Mouse (Mus musculus): ENCODE measurements around the gene Carmil1. TPM values are rescaled to one million over a fixed set of nuclear protein-coding genes. Genes with fewer than 3 reads are reported as not detected.

Carmil1 gene
- polyA plus RNA-seq, 1 experiment = 23.3 TPM

- no peaks in the 10 kb centered on the region for H3K9me3 ChIP-seq (replicated peaks; ENCODE audit: control insufficient read depth, insufficient read depth, low read length, poor library complexity, severe bottlenecking)
- H3K36me3 ChIP-seq (ENCODE audit: control insufficient read depth, insufficient read depth, low read length, poor library complexity, severe bottlenecking) = no peaks in the 10 kb centered on the region
- H3K9ac ChIP-seq (ENCODE audit: low read depth, poor library complexity, severe bottlenecking) = no peak overlapping the region
- no peak overlapping the region for H3K27ac ChIP-seq (ENCODE audit: insufficient read depth, low read length)
- no peaks in the 10 kb centered on the region for H3K4me1 ChIP-seq (ENCODE audit: control insufficient read depth, insufficient read depth, low read length)
- no peak for TF ChIP-seq EP300 (IDR thresholded peaks at IDR 0.05; ENCODE audit: insufficient read depth, low read depth, low read length)
- no peak for TF ChIP-seq CTCF (IDR thresholded peaks at IDR 0.05; ENCODE audit: low read depth, low read length)
- TF ChIP-seq POLR2A (IDR thresholded peaks at IDR 0.05; ENCODE audit: insufficient read depth, low read length) = no peak
- no peak overlapping the region for H3K4me3 ChIP-seq (ENCODE audit: low read depth, low read length)
- no peaks in the 10 kb centered on the region for H3K27me3 ChIP-seq (ENCODE audit: control insufficient read depth, insufficient read depth, low read length, poor library complexity, severe bottlenecking)
Measured at GRCm38 (mm10) chr13:24045271-24045670, 235.3 kb downstream of the Carmil1 start.

- H3K36me3 ChIP-seq (ENCODE audit: control insufficient read depth, insufficient read depth, low read length, poor library complexity, severe bottlenecking) = no peaks in the 10 kb centered on the region
- H3K4me1 ChIP-seq (ENCODE audit: control insufficient read depth, insufficient read depth, low read length) = no peaks in the 10 kb centered on the region
- TF ChIP-seq POLR2A (IDR thresholded peaks at IDR 0.05; ENCODE audit: insufficient read depth, low read length) = no peak
- no peak overlapping the region for H3K27ac ChIP-seq (ENCODE audit: insufficient read depth, low read length)
- H3K9me3 ChIP-seq (replicated peaks; ENCODE audit: control insufficient read depth, insufficient read depth, low read length, poor library complexity, severe bottlenecking) = no peaks in the 10 kb centered on the region
- no peak overlapping the region for H3K9ac ChIP-seq (ENCODE audit: low read depth, poor library complexity, severe bottlenecking)
- H3K4me3 ChIP-seq (ENCODE audit: low read depth, low read length) = no peak overlapping the region
- H3K27me3 ChIP-seq (ENCODE audit: control insufficient read depth, insufficient read depth, low read length, poor library complexity, severe bottlenecking) = no peaks in the 10 kb centered on the region
Measured at GRCm38 (mm10) chr13:24040221-24040620, 240.4 kb downstream of the Carmil1 start.

GRCm38 (mm10) chr13:24037502-24037901, 243.1 kb downstream of the Carmil1 start:
- Histone ChIP-seq H3K36me3 (ENCODE audit: control insufficient read depth, insufficient read depth, low read length, poor library complexity, severe bottlenecking) (no peaks in the 10 kb centered on the region), H3K9ac (ENCODE audit: low read depth, poor library complexity, severe bottlenecking) (no peak overlapping the region), H3K9me3 (replicated peaks; ENCODE audit: control insufficient read depth, insufficient read depth, low read length, poor library complexity, severe bottlenecking) (no peaks in the 10 kb centered on the region), H3K4me3 (ENCODE audit: low read depth, low read length) (no peak overlapping the region), H3K27ac (ENCODE audit: insufficient read depth, low read length) (no peak overlapping the region), H3K4me1 (ENCODE audit: control insufficient read depth, insufficient read depth, low read length) (no peaks in the 10 kb centered on the region), H3K27me3 (ENCODE audit: control insufficient read depth, insufficient read depth, low read length, poor library complexity, severe bottlenecking) (no peaks in the 10 kb centered on the region)
- TF ChIP-seq POLR2A (IDR thresholded peaks at IDR 0.05; ENCODE audit: insufficient read depth, low read length) (no peak), EP300 (IDR thresholded peaks at IDR 0.05; ENCODE audit: insufficient read depth, low read depth, low read length) (no peak), CTCF (IDR thresholded peaks at IDR 0.05; ENCODE audit: low read depth, low read length) (no peak)

- TF ChIP-seq CTCF (IDR thresholded peaks at IDR 0.05; ENCODE audit: low read depth, low read length) (no peak), POLR2A (IDR thresholded peaks at IDR 0.05; ENCODE audit: insufficient read depth, low read length) (no peak), EP300 (IDR thresholded peaks at IDR 0.05; ENCODE audit: insufficient read depth, low read depth, low read length) (no peak)
- Histone ChIP-seq H3K36me3 (ENCODE audit: control insufficient read depth, insufficient read depth, low read length, poor library complexity, severe bottlenecking) (no peaks in the 10 kb centered on the region), H3K27ac (ENCODE audit: insufficient read depth, low read length) (no peak overlapping the region), H3K9me3 (replicated peaks; ENCODE audit: control insufficient read depth, insufficient read depth, low read length, poor library complexity, severe bottlenecking) (no peaks in the 10 kb centered on the region), H3K27me3 (ENCODE audit: control insufficient read depth, insufficient read depth, low read length, poor library complexity, severe bottlenecking) (no peaks in the 10 kb centered on the region), H3K4me1 (ENCODE audit: control insufficient read depth, insufficient read depth, low read length) (no peaks in the 10 kb centered on the region), H3K4me3 (ENCODE audit: low read depth, low read length) (no peak overlapping the region), H3K9ac (ENCODE audit: low read depth, poor library complexity, severe bottlenecking) (no peak overlapping the region)
Measured at GRCm38 (mm10) chr13:24036150-24036549, 244.4 kb downstream of the Carmil1 start.

GRCm38 (mm10) chr13:24027191-24028170, 253.1 kb downstream of the Carmil1 start:
- H3K36me3 ChIP-seq (ENCODE audit: control insufficient read depth, insufficient read depth, low read length, poor library complexity, severe bottlenecking) = no peaks in the 10 kb centered on the region
- peak overlapping the region; percentile 43 for H3K4me3 ChIP-seq (ENCODE audit: low read depth, low read length)
- no peak overlapping the region for H3K27ac ChIP-seq (ENCODE audit: insufficient read depth, low read length)
- H3K4me1 ChIP-seq (ENCODE audit: control insufficient read depth, insufficient read depth, low read length) = no peaks in the 10 kb centered on the region
- H3K9me3 ChIP-seq (replicated peaks; ENCODE audit: control insufficient read depth, insufficient read depth, low read length, poor library complexity, severe bottlenecking) = no peaks in the 10 kb centered on the region
- no peak overlapping the region for H3K9ac ChIP-seq (ENCODE audit: low read depth, poor library complexity, severe bottlenecking)
- no peaks in the 10 kb centered on the region for H3K27me3 ChIP-seq (ENCODE audit: control insufficient read depth, insufficient read depth, low read length, poor library complexity, severe bottlenecking)
- no peak for TF ChIP-seq CTCF (IDR thresholded peaks at IDR 0.05; ENCODE audit: low read depth, low read length)

GRCm38 (mm10) chr13:24018515-24018914, 262.1 kb downstream of the Carmil1 start:
- TF ChIP-seq CTCF (IDR thresholded peaks at IDR 0.05; ENCODE audit: low read depth, low read length) (no peak), POLR2A (IDR thresholded peaks at IDR 0.05; ENCODE audit: insufficient read depth, low read length) (no peak), EP300 (IDR thresholded peaks at IDR 0.05; ENCODE audit: insufficient read depth, low read depth, low read length) (no peak)
- H3K27me3 ChIP-seq (ENCODE audit: control insufficient read depth, insufficient read depth, low read length, poor library complexity, severe bottlenecking) = no peaks in the 10 kb centered on the region
- H3K27ac ChIP-seq (ENCODE audit: insufficient read depth, low read length) = no peak overlapping the region
- H3K4me3 ChIP-seq (ENCODE audit: low read depth, low read length) = no peak overlapping the region
- no peaks in the 10 kb centered on the region for H3K9me3 ChIP-seq (replicated peaks; ENCODE audit: control insufficient read depth, insufficient read depth, low read length, poor library complexity, severe bottlenecking)
- no peaks in the 10 kb centered on the region for H3K36me3 ChIP-seq (ENCODE audit: control insufficient read depth, insufficient read depth, low read length, poor library complexity, severe bottlenecking)
- no peaks in the 10 kb centered on the region for H3K4me1 ChIP-seq (ENCODE audit: control insufficient read depth, insufficient read depth, low read length)
- H3K9ac ChIP-seq (ENCODE audit: low read depth, poor library complexity, severe bottlenecking) = no peak overlapping the region

Data from ES-Bruce4 (cell line).